Mouse (Mus musculus): Measurements from ENCODE around the gene Rxra.

Gene Rxra

DNA sequence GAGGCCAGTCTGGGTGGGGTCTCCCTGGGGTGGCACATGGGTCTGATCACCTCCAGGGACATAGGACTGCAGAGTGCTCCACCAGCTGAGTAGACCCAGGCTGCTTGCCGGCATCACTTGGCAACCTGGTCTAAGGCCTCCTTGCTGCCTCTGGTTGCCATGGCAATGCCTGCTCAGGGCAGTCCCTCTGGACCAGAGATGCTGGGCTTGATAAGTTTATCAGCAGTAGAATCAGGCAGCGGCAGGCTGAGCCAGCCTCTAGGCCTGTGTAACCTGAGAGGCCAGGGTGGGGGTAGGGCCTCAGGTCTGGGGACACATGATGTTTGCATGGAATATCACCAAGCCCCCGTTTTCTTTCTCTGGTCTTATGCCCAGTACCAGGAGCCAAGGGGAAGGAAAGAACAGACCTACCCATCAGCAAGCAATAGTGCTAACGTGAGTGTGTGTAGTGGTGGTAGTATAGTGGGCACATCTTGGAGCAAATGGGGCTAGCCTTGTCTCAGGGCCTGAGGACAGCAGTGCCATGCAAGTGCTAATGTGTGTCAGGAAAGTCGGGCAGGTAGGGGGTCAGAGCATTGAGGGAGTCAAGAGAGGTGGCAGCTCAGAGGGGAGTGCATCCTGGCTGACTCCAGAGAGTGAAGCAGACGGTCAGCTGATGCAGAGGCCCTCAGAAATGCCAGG lies 88.2 kb downstream of the Rxra start:
- peak; percentile 73 for DNase-seq (ENCODE audit: low spot score)

DNA sequence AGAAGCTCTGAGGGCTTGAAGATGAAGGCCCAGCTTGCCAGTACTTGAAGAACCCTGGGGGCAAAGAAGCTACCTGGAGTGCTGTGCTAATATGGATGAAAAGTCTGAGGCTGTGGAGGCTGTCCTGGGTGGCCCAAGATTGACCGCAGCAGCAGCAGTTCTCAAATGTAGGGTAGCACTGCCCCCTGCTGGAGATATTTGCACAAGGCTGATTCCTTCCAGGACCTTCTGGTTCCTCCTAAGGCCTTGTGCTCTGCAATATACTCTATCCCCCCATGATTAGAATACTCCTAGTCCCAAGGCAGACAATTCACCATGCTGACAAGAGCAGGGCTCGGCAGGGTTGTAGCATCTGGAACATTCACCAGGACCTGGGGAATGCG lies 88.7 kb downstream of the Rxra start:
- DNase-seq (ENCODE audit: low spot score), result peak; percentile 95

- DNase-seq (ENCODE audit: low spot score), result no peak
Observed at GRCm38 (mm10) chr2:27767773-27768172, 91.5 kb downstream of the Rxra start.

GRCm38 (mm10) chr2:27769701-27770100 lies 93.5 kb downstream of the Rxra start:
- peak; percentile 45 for DNase-seq (ENCODE audit: low spot score)

DNA sequence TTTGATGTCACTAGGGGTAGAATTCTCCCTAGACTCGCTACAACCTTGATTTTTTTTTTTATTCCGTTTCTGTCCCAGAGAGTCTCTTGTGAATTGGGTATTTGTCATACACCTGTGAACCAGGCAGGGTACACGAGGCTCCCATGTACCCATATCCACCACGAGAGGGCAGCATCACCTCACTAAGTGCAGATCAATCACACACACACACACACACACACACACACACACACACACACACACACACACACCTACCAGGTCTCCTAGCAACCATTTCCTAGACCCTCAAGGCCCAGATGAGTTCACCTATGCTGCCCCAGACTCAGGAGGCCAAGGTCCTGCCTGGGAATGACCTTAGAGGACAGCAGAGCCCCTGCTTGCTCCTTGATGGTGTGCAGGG lies 94.0 kb downstream of the Rxra start:
- peak; percentile 81 for DNase-seq (ENCODE audit: low spot score)

- DNase-seq (ENCODE audit: low spot score), result peak; percentile 89
Observed at GRCm38 (mm10) chr2:27771936-27772335, 95.7 kb downstream of the Rxra start.

- DNase-seq (ENCODE audit: low spot score), result peak; percentile 75
Observed at GRCm38 (mm10) chr2:27772841-27773388, 96.7 kb downstream of the Rxra start.

- peak; percentile 67 for DNase-seq (ENCODE audit: low spot score)
Observed at GRCm38 (mm10) chr2:27773980-27774730, 97.9 kb downstream of the Rxra start.

- DNase-seq (ENCODE audit: low spot score), result no peak
Observed at GRCm38 (mm10) chr2:27775006-27775405, 98.8 kb downstream of the Rxra start.

DNA sequence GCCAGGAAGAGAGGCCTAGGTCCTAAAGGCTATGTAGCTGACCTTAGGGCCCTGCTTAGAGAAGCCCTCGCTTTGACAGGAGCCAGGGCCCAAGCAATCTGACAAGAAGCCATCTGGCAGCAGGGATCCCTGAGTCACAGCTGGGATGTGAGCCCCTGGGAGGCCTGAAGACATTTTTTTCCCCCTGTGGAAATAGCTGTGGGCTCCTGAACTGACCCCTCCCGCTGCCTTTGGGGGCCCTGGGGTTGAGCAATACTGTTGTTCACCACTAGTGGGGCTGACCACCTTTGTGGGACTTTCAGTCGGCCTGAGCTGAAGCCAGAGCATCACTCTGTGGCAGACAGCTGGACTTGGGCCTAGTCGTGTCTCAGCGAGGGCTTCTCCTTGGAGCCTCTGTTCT lies 99.4 kb downstream of the Rxra start:
- DNase-seq (ENCODE audit: low spot score), result peak; percentile 48

DNA sequence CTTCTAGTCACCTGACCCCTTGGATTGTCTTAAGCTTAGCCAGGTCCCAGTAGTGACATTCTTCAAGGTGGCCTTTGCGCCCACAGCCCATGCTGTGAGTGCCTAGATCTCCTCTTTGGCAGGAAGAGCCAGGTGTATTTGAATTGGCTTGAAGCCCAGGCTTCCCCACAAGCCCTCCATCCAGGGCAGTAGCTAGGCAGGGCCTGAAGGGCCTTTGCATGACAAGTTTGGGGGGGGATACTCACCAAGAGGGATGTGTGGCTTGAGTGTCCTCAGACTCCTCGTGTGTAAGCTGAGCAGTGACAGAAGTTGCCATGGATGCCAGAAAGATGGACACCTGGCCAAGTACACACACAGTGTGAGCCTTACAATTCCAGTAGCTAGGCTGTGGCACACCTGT lies 101.5 kb downstream of the Rxra start:
- no peak for DNase-seq (ENCODE audit: low spot score)

GRCm38 (mm10) chr2:27778289-27778688 lies 102.0 kb downstream of the Rxra start:
- DNase-seq (ENCODE audit: low spot score), result no peak

GRCm38 (mm10) chr2:27779291-27779866 lies 103.1 kb downstream of the Rxra start:
- no peak for DNase-seq (ENCODE audit: low spot score)

GRCm38 (mm10) chr2:27780162-27780561 lies 103.9 kb downstream of the Rxra start:
- DNase-seq (ENCODE audit: low spot score), result no peak

DNA sequence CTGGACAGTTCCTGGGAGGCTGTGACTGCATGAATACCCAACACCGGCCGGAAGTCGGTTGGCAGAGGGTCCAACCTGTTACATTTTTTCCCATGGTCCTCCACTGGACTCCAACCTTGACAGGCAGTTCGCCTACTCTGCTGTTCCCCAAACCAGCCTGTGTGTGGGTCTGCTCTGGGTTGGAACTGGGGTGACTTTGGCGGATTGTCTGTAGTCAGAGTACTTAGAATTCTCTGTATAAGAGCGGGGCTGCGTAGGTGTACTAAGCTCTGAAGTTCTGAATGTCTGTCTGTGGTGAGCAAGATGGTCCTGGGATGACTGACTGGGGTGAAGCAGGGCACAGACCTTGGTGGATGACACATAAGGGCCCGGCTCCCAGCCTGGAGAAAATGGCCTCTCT lies 109.1 kb downstream of the Rxra start:
- no peak for DNase-seq (ENCODE audit: low spot score)

GRCm38 (mm10) chr2:27785973-27786417 lies 109.8 kb downstream of the Rxra start:
- no peak for DNase-seq (ENCODE audit: low spot score)

DNA sequence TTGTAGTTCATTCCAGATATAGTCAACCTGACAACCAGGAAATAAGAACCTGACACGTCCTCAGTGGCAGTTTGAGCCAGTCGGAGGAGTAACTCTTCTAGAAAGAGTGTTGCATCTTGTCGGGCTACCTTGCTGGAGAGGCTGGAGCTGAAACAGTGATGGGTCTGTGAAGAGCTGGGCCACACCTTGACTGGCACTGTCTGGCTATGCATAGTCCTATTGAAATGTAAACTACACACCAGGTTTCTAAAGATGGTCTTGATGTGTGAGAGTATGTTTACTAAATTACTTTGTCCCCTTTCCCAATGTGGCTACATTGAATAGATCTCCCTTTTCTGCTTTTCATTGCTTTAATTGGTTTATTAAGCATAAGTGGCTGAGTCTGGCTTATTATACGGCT lies 115.3 kb downstream of the Rxra start:
- no peak for DNase-seq (ENCODE audit: low spot score)

GRCm38 (mm10) chr2:27799018-27799417 lies 122.8 kb downstream of the Rxra start:
- no peak for DNase-seq (ENCODE audit: low spot score)

DNA sequence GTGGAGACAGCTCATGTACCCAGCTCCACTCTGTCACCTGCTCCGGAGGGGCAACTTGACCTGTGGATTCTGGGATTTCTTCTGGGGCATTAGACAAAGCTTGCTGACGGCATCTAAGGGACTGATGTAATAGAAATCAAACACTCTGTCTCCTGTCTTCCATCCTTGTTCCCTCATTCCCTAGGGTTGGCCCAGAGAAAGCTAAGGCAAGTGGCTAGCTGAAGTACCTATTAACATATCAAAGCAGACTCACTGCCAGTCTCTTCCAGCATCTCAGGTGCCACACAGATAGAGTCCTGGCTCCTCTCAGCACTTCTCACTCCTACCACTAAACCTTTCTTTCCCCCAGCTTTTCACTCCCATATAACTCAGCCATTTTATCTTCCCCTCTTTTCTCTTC lies 124.8 kb downstream of the Rxra start:
- DNase-seq (ENCODE audit: low spot score), result no peak

GRCm38 (mm10) chr2:27802493-27802892 lies 126.3 kb downstream of the Rxra start:
- peak; percentile 26 for DNase-seq (ENCODE audit: low spot score)

DNA sequence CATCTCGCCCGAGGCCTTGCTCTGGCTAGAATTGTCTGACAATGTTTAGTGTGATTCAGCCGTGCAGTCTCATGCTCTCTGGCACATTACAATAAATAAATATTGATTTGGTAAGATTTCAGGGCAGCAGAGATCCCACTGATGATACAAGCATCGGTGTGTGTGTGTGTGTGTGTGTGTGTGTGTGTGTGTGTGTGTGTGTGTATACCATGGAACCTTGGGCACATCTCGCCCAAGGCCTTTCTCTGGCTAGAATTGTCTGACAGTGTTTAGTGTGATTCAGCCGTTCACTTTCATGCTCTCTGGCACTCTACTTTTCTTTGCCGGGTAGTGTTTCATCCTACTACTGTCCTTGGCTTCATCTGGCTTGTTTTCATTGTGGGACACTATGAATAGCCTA lies 130.5 kb downstream of the Rxra start:
- no peak for DNase-seq (ENCODE audit: low spot score)

GRCm38 (mm10) chr2:27807684-27808083 lies 131.4 kb downstream of the Rxra start:
- DNase-seq (ENCODE audit: low spot score), result peak; percentile 50

DNA sequence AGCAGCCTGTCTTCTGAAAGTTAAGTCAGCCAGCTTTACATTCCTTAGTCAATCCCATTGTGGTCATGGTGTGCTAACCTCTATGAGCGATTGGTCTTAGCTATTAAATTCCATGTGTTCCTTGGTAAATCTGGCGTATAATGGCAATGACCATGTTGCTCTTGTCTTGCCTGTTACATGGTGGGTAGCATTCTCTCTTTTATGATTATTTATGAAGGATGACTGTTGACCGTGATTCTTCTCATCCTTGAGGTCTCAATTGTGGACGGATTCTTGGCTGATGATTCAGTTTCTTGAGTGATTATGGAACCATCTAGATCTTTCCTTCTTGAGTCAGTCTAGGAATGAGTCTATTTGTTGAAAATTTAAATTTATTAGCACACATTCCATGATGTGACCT lies 133.7 kb downstream of the Rxra start:
- no peak for DNase-seq (ENCODE audit: low spot score)

Measured in embryo, embryonic 10.5 days (tissue).